Mouse (Mus musculus): Measurements from ENCODE around the gene Sp8. TPM values are rescaled to one million over a fixed set of nuclear protein-coding genes. Genes with fewer than 3 reads are reported as not detected.

The Sp8 gene
- not detected in 2 replicates for polyA plus RNA-seq (2012; rRNA removed)

GRCm38 (mm10) chr12:118846221-118846620, at the start of gene Sp8:
Gene Sp8, plus strand, starts transcription at chr12:118846329.

Other genes starting within 250 kb of the Sp8 start
- gene Abcb5, start 120.1 kb downstream of the Sp8 start, polyA plus RNA-seq (2012; rRNA removed) = not detected in 2 replicates

All from liver, embryonic 18 days (tissue).